Mouse (Mus musculus) E14TG2a.4 (cell line): ENCODE data around the gene Tspan9.

Experiments used
- CTCF ChIP-seq: conservative IDR thresholded peaks from 2 replicates; pipeline ENCODE4 v1.5.1; 2014; ENCODE audit warnings: low read length
- NANOG ChIP-seq: IDR thresholded peaks from 2 replicates; pipeline ENCODE4 v1.6.1; 2014; ENCODE audit warnings: borderline replicate concordance, low read length, mixed read lengths
- POU5F1 ChIP-seq: IDR thresholded peaks from 2 replicates; pipeline ENCODE4 v1.6.1; 2014; ENCODE audit warnings: low read length, borderline replicate concordance

DNA sequence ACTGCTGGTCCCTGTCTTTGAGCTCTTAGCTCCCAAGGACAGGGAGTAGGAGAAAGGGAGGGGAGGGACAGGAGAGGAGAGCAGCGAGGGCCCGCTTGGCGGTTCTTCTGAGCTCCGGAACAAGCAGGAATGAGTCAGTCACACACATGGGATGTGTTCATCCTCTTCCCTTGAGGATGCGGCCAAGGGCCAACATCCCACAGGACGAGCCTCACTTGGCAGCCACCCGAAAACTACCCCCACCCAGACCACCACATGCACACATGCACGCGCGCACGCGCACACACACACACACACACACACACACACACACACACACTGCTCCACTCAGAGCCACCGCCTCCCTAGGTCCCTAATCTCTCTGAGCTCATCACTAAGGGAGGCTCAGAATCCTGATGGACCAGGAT lies 132.3 kb downstream of the Tspan9 start:
- TF ChIP-seq CTCF = no peak
- TF ChIP-seq NANOG = no peak
- no peak for TF ChIP-seq POU5F1
